Mouse (Mus musculus) hindbrain, embryonic 14.5 days (tissue): Measurements from ENCODE around the gene Tmem236. TPM values are rescaled to one million over a fixed set of nuclear protein-coding genes. Genes with fewer than 3 reads are reported as not detected.

Source experiments
- ATAC-seq: fragments of 200-750 bp; cut with Nextera tagmentation; 2 replicates; pipeline ENCODE4 v1.8.0; 2017; ENCODE audit warnings: moderate number of reproducible peaks, mild to moderate bottlenecking, moderate TSS enrichment, moderate library complexity; ENCODE audit not compliant: low FRiP score
- DNase-seq: peaks from one replicate; pipeline ENCODE4 v3.0.0-alpha.2; 2015; ENCODE audit warnings: low spot score
- H3K27ac ChIP-seq: fragments of 300-500 bp; sonication (generic); 2 replicates; pipeline ENCODE4 v1.5.1; 2014; ENCODE audit warnings: mild to moderate bottlenecking, moderate library complexity
- H3K27me3 ChIP-seq: fragments of 300-500 bp; sonication (generic); 2 replicates; pipeline ENCODE4 v1.6.1; 2014; ENCODE audit warnings: mild to moderate bottlenecking, low read length, mixed read lengths; ENCODE audit not compliant: control insufficient read depth, insufficient read depth
- H3K36me3 ChIP-seq: fragments of 300-500 bp; sonication (generic); replicated peaks from 2 replicates; pipeline ENCODE4 v1.6.1; 2014; ENCODE audit not compliant: control insufficient read depth, insufficient read depth
- H3K4me1 ChIP-seq: fragments of 300-500 bp; sonication (generic); replicated peaks from 2 replicates; pipeline ENCODE4 v1.6.1; 2014; ENCODE audit warnings: antibody characterized with exemption, low read length, mixed read lengths; ENCODE audit not compliant: control insufficient read depth, insufficient read depth
- H3K4me2 ChIP-seq: fragments of 300-500 bp; sonication (generic); replicated peaks from 2 replicates; pipeline ENCODE4 v1.6.1; 2014; ENCODE audit warnings: mild to moderate bottlenecking, moderate library complexity
- H3K4me3 ChIP-seq: fragments of 300-500 bp; sonication (generic); replicated peaks from 2 replicates; pipeline ENCODE4 v1.5.1; 2014; ENCODE audit warnings: mild to moderate bottlenecking, low read length
- H3K9ac ChIP-seq: fragments of 300-500 bp; sonication (generic); 2 replicates; pipeline ENCODE4 v1.6.1; 2014
- H3K9me3 ChIP-seq: fragments of 300-500 bp; sonication (generic); 2 replicates; pipeline ENCODE4 v1.6.1; 2016; ENCODE audit warnings: low read length; ENCODE audit not compliant: control insufficient read depth
- WGBS: fragments of 180-500 bp; shearing (Covaris S2); extraction: QIAGEN DNeasy Blood & Tissue Kit; methylation state at CpG from one replicate; pipeline ENCODE4 v1.1.7; 2014; 5-methylcytosine and 5-hydroxymethylcytosine counted together
- polyA plus RNA-seq: library from polyadenylated mRNA; unstranded; fragments of >200 nt; fragmentation: Nextera tagmentation; extraction: Ambion mirVana; gene quantifications from 2 replicates; pipeline ENCODE4 v1.2.1, GENCODE M21; 2014

Tmem236 gene
- polyA plus RNA-seq, 1 experiment from 2014 or later: 0.21 TPM

DNA sequence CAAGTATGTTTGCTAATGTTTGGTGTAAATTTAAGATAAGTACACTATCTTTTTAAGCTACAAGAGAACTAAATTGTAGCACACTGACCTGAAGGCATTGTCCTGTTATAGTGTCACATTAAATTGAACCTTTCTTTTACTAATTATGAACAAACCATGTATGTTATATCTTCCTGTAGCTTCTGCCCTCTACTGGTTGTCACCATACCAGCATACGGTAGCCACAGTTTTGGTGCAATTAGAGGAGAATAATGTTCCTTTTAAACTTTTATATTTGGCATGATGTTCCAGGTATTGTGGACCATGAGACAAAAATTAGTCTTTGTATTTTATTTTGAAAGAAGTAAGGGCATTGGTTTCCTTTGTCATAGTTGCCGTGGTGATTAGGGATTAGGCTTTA is 27.4 kb upstream of the Tmem236 start:
- DNase-seq: no peak
- WGBS: 95% methylated on average over 2 of the region's 2 CpGs
- no peak overlapping the region for H3K4me2 ChIP-seq
- no peak for ATAC-seq
- H3K9me3 ChIP-seq: no peaks in the 10 kb centered on the region
- no peak overlapping the region for H3K4me3 ChIP-seq
- no peak overlapping the region for H3K9ac ChIP-seq
- peaks cover 46% of the 10 kb centered on the region for H3K36me3 ChIP-seq
- no peaks in the 10 kb centered on the region for H3K4me1 ChIP-seq
- no peaks in the 10 kb centered on the region for H3K27me3 ChIP-seq
- no peak overlapping the region for H3K27ac ChIP-seq

DNA sequence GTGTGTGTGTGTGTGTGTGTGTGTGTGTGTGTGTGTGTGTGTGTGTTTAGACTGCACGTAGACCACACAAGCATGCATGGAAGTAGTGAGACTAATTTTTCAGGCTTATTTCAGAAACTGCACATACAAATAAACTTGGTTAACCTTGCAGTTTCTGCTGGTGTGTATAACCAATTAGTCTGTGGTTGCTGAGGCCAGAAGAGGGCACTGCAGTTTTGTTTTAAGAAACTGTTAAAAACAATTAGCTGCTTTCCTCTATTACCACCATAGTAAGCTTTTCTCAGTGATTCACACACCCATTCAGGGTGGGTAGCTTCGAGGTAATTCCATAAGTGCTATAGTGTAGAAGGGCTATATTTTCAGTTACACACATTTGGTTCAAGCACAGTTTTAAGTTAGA is 23.5 kb upstream of the Tmem236 start:
- no peak for DNase-seq
- Histone ChIP-seq H3K9ac (no peak overlapping the region), H3K4me2 (no peak overlapping the region), H3K9me3 (no peaks in the 10 kb centered on the region), H3K4me3 (no peak overlapping the region), H3K27ac (no peak overlapping the region), H3K36me3 (peaks cover 18% of the 10 kb centered on the region), H3K4me1 (no peaks in the 10 kb centered on the region), H3K27me3 (no peaks in the 10 kb centered on the region)
- 95% methylated on average over 2 of the region's 2 CpGs for WGBS
- no peak for ATAC-seq

GRCm38 (mm10) chr2:14151854-14152253 is 22.5 kb upstream of the Tmem236 start:
- Histone ChIP-seq H3K36me3 (peaks cover 10% of the 10 kb centered on the region), H3K4me3 (no peak overlapping the region), H3K27me3 (no peaks in the 10 kb centered on the region), H3K9me3 (no peaks in the 10 kb centered on the region), H3K9ac (no peak overlapping the region), H3K27ac (no peak overlapping the region), H3K4me2 (no peak overlapping the region), H3K4me1 (no peaks in the 10 kb centered on the region)
- DNase-seq: no peak
- 93% methylated on average over 6 of the region's 6 CpGs for WGBS
- no peak for ATAC-seq

GRCm38 (mm10) chr2:14159047-14159446 is 15.3 kb upstream of the Tmem236 start:
- Histone ChIP-seq H3K9ac (no peak overlapping the region), H3K9me3 (no peaks in the 10 kb centered on the region), H3K4me2 (no peak overlapping the region), H3K36me3 (0 out of 2 replicates have a peak, but pooled peaks cover 4% of the 10 kb centered on the region), H3K4me3 (no peak overlapping the region), H3K27ac (no peak overlapping the region), H3K27me3 (no peaks in the 10 kb centered on the region), H3K4me1 (no peaks in the 10 kb centered on the region)
- WGBS: 81% methylated on average over 3 of the region's 3 CpGs
- ATAC-seq (no peak), DNase-seq (no peak)

- H3K4me3 ChIP-seq: no peak overlapping the region
- H3K36me3 ChIP-seq: no peaks in the 10 kb centered on the region
- H3K27me3 ChIP-seq: no peaks in the 10 kb centered on the region
- 77% methylated on average over 2 of the region's 2 CpGs for WGBS
- ATAC-seq: 0 out of 2 replicates have a peak, but pooled peaks have one; percentile 41
- no peaks in the 10 kb centered on the region for H3K9me3 ChIP-seq
- no peak overlapping the region for H3K9ac ChIP-seq
- no peak for DNase-seq
- H3K4me2 ChIP-seq: no peak overlapping the region
- no peak overlapping the region for H3K27ac ChIP-seq
- H3K4me1 ChIP-seq: no peaks in the 10 kb centered on the region
These were observed 14.6 kb upstream of the Tmem236 start for GRCm38 (mm10) chr2:14159756-14160155.

GRCm38 (mm10) chr2:14164459-14165030 is 9.8 kb upstream of the Tmem236 start:
- H3K36me3 ChIP-seq: no peaks in the 10 kb centered on the region
- DNase-seq: no peak
- no peak overlapping the region for H3K4me3 ChIP-seq
- no peak overlapping the region for H3K27ac ChIP-seq
- no peaks in the 10 kb centered on the region for H3K4me1 ChIP-seq
- H3K9me3 ChIP-seq: no peaks in the 10 kb centered on the region
- no peak for ATAC-seq
- H3K27me3 ChIP-seq: no peaks in the 10 kb centered on the region
- H3K4me2 ChIP-seq: no peak overlapping the region
- WGBS: 85% methylated on average over 5 of the region's 5 CpGs
- no peak overlapping the region for H3K9ac ChIP-seq

DNA sequence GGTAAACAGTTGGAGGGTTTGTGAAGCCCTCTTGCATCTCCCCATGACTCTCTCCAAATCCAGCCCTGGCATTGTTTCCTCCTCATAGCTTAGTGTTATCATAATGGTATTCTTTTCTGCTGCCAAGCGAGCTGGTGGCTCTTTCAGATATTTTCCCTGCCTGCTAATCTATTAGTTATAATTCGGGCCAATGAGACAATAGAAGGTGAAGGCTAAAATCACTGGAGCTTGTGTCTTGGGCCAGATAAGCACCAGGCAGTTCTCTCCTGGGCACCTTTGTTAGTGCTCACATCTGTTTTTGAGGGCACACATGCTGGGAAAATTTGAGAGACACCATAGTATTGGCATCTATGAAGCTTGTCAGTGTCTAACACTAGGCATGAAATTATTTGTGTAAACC is 9.3 kb upstream of the Tmem236 start:
- no peaks in the 10 kb centered on the region for H3K36me3 ChIP-seq
- ATAC-seq (0 out of 2 replicates have a peak, but pooled peaks have one; percentile 17), DNase-seq (no peak)
- no peak overlapping the region for H3K9ac ChIP-seq
- 72% methylated on average over 2 of the region's 2 CpGs for WGBS
- H3K4me3 ChIP-seq: no peak overlapping the region
- H3K27ac ChIP-seq: no peak overlapping the region
- H3K27me3 ChIP-seq: no peaks in the 10 kb centered on the region
- H3K4me2 ChIP-seq: no peak overlapping the region
- no peaks in the 10 kb centered on the region for H3K4me1 ChIP-seq
- H3K9me3 ChIP-seq: no peaks in the 10 kb centered on the region

GRCm38 (mm10) chr2:14165618-14166344 is 8.5 kb upstream of the Tmem236 start:
- ATAC-seq (no peak; the same call in 1 of the 2 replicates), DNase-seq (no peak)
- Histone ChIP-seq H3K27me3 (no peaks in the 10 kb centered on the region), H3K36me3 (no peaks in the 10 kb centered on the region), H3K4me3 (no peak overlapping the region), H3K9ac (no peak overlapping the region), H3K27ac (no peak overlapping the region), H3K4me2 (no peak overlapping the region), H3K9me3 (no peaks in the 10 kb centered on the region), H3K4me1 (no peaks in the 10 kb centered on the region)
- WGBS: 83% methylated on average over 3 of the region's 3 CpGs

GRCm38 (mm10) chr2:14167721-14168120 is 6.6 kb upstream of the Tmem236 start:
- H3K9ac ChIP-seq: no peak overlapping the region
- DNase-seq (no peak), ATAC-seq (no peak)
- H3K4me2 ChIP-seq: no peak overlapping the region
- no peak overlapping the region for H3K4me3 ChIP-seq
- no peak overlapping the region for H3K27ac ChIP-seq
- no peaks in the 10 kb centered on the region for H3K4me1 ChIP-seq
- H3K27me3 ChIP-seq: no peaks in the 10 kb centered on the region
- no peaks in the 10 kb centered on the region for H3K36me3 ChIP-seq
- H3K9me3 ChIP-seq: no peaks in the 10 kb centered on the region
